Mouse (Mus musculus): ENCODE data around the gene Ap2b1. TPM values are rescaled to one million over a fixed set of nuclear protein-coding genes. Genes with fewer than 3 reads are reported as not detected.
"Not testable (repeated sequence)": the region's sequence is repeated elsewhere in the genome, so short reads cannot be mapped to it uniquely, and the experiment has no call there.

Ap2b1 gene
- polyA plus RNA-seq, 1 experiment: 115 TPM

DNA sequence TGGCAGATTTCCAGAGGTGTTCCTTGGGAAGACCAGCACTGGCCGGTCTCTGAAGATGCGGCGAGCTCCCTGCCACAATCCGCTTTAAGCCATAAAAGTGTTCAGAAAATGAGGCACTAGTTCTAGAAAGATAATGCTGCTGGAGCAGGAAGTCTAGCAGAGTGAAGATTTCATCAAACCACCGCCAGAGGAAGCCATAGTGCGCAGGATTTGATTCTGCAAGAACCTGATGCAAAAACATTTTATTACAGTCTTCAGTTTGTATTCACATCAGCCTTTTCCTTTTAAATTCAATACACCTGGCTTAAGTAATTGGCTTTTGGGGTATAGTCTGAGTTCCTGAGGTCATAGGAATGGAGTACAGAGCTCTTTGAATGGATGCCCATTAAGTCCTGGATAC lies 1.0 kb upstream of the Ap2b1 start:
- H3K4me3 ChIP-seq (ENCODE audit: insufficient read depth, low read length): peak overlapping the region; percentile 83
- no peak overlapping the region; the same call in 1 of the 2 replicates for H3K27ac ChIP-seq (ENCODE audit: insufficient read depth, low read length)
- TF ChIP-seq CTCF (IDR thresholded peaks at IDR 0.05; ENCODE audit: borderline replicate concordance, insufficient read depth, low read length) (no peak), POLR2A (IDR thresholded peaks at IDR 0.05; ENCODE audit: low read depth, low read length) (no peak)
- H3K4me1 ChIP-seq (ENCODE audit: control insufficient read depth, insufficient read depth, low read length): no peaks in the 10 kb centered on the region

- TF ChIP-seq POLR2A (IDR thresholded peaks at IDR 0.05; ENCODE audit: low read depth, low read length): no peak
- TF ChIP-seq CTCF (IDR thresholded peaks at IDR 0.05; ENCODE audit: borderline replicate concordance, insufficient read depth, low read length): no peak
- no peak overlapping the region for H3K27ac ChIP-seq (ENCODE audit: insufficient read depth, low read length)
- no peaks in the 10 kb centered on the region for H3K4me1 ChIP-seq (ENCODE audit: control insufficient read depth, insufficient read depth, low read length)
- no peak overlapping the region for H3K4me3 ChIP-seq (ENCODE audit: insufficient read depth, low read length)
These were observed 900 bp downstream of the Ap2b1 start for GRCm38 (mm10) chr11:83299724-83300123.

GRCm38 (mm10) chr11:83301431-83301831 lies 2.6 kb downstream of the Ap2b1 start:
- Histone ChIP-seq H3K27ac (ENCODE audit: insufficient read depth, low read length) (no peak overlapping the region), H3K4me3 (ENCODE audit: insufficient read depth, low read length) (no peak overlapping the region), H3K4me1 (ENCODE audit: control insufficient read depth, insufficient read depth, low read length) (no peaks in the 10 kb centered on the region)
- TF ChIP-seq CTCF (IDR thresholded peaks at IDR 0.05; ENCODE audit: borderline replicate concordance, insufficient read depth, low read length) (no peak), POLR2A (IDR thresholded peaks at IDR 0.05; ENCODE audit: low read depth, low read length) (no peak)

GRCm38 (mm10) chr11:83302124-83302523 lies 3.3 kb downstream of the Ap2b1 start:
- H3K4me3 ChIP-seq (ENCODE audit: insufficient read depth, low read length): peak overlapping the region; percentile 93
- peak overlapping the region; percentile 35 for H3K27ac ChIP-seq (ENCODE audit: insufficient read depth, low read length)
- no peaks in the 10 kb centered on the region for H3K4me1 ChIP-seq (ENCODE audit: control insufficient read depth, insufficient read depth, low read length)
- TF ChIP-seq POLR2A (IDR thresholded peaks at IDR 0.05; ENCODE audit: low read depth, low read length) (no peak), CTCF (IDR thresholded peaks at IDR 0.05; ENCODE audit: borderline replicate concordance, insufficient read depth, low read length) (no peak)

- no peaks in the 10 kb centered on the region for H3K4me1 ChIP-seq (ENCODE audit: control insufficient read depth, insufficient read depth, low read length)
- peak within 1 kb of the TSS; percentile 85 for H3K27ac ChIP-seq (ENCODE audit: insufficient read depth, low read length)
These were observed 3.9 kb downstream of the Ap2b1 start, which contains the start of gene Pex12 for GRCm38 (mm10) chr11:83302526-83303251. TSS of gene Pex12 (minus strand) at chr11:83302586.

GRCm38 (mm10) chr11:83303751-83304150 lies 4.9 kb downstream of the Ap2b1 start:
- no peak overlapping the region for H3K27ac ChIP-seq (ENCODE audit: insufficient read depth, low read length)
- TF ChIP-seq POLR2A (IDR thresholded peaks at IDR 0.05; ENCODE audit: low read depth, low read length) (no peak), CTCF (IDR thresholded peaks at IDR 0.05; ENCODE audit: borderline replicate concordance, insufficient read depth, low read length) (no peak)
- H3K4me3 ChIP-seq (ENCODE audit: insufficient read depth, low read length): peak overlapping the region; percentile 59
- no peaks in the 10 kb centered on the region for H3K4me1 ChIP-seq (ENCODE audit: control insufficient read depth, insufficient read depth, low read length)

More at GRCm38 (mm10) chr11:83302526-83303251, 3.9 kb downstream of the Ap2b1 start, which contains the start of gene Pex12:
- H3K4me3 ChIP-seq (ENCODE audit: insufficient read depth, low read length): peak within 1 kb of the TSS; percentile 93
- peak; percentile 71; the same call in 1 of the 2 replicates for TF ChIP-seq POLR2A (IDR thresholded peaks at IDR 0.05; ENCODE audit: low read depth, low read length)
- TF ChIP-seq CTCF (IDR thresholded peaks at IDR 0.05; ENCODE audit: borderline replicate concordance, insufficient read depth, low read length): no peak

DNA sequence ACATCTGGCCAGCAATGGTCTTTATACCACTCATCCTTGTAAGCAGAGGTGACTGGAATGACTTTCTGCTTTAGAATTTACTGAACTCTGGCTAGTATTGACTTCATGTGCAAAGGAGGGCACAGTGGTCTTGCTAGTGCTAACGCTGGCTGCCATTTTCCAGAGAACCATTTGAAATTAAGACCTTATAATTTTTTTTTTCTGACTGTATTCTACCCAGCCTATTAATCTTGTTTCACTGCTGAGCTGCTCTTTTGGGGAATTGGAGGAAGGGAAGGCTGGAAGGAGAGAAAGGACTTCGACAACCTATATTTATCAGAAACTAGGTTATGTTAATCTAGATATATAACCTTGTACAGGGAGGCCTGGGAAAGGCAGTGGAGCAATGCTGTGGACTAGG lies 5.7 kb downstream of the Ap2b1 start:
- no peak overlapping the region for H3K27ac ChIP-seq (ENCODE audit: insufficient read depth, low read length)
- TF ChIP-seq CTCF (IDR thresholded peaks at IDR 0.05; ENCODE audit: borderline replicate concordance, insufficient read depth, low read length) (no peak), POLR2A (IDR thresholded peaks at IDR 0.05; ENCODE audit: low read depth, low read length) (no peak)
- H3K4me1 ChIP-seq (ENCODE audit: control insufficient read depth, insufficient read depth, low read length): no peaks in the 10 kb centered on the region
- peak overlapping the region; percentile 18; the same call in 1 of the 2 replicates for H3K4me3 ChIP-seq (ENCODE audit: insufficient read depth, low read length)

- Histone ChIP-seq H3K27ac (ENCODE audit: insufficient read depth, low read length) (no peak overlapping the region), H3K4me1 (ENCODE audit: control insufficient read depth, insufficient read depth, low read length) (peaks cover 1% of the 10 kb centered on the region), H3K4me3 (ENCODE audit: insufficient read depth, low read length) (no peak overlapping the region)
- TF ChIP-seq CTCF (IDR thresholded peaks at IDR 0.05; ENCODE audit: borderline replicate concordance, insufficient read depth, low read length): no peak
- TF ChIP-seq POLR2A (IDR thresholded peaks at IDR 0.05; ENCODE audit: low read depth, low read length): no peak
These were observed 8.0 kb downstream of the Ap2b1 start for GRCm38 (mm10) chr11:83306700-83307253.

- H3K4me1 ChIP-seq (ENCODE audit: control insufficient read depth, insufficient read depth, low read length): peaks cover 2% of the 10 kb centered on the region
- TF ChIP-seq CTCF (IDR thresholded peaks at IDR 0.05; ENCODE audit: borderline replicate concordance, insufficient read depth, low read length): no peak
- TF ChIP-seq POLR2A (IDR thresholded peaks at IDR 0.05; ENCODE audit: low read depth, low read length): no peak
These were observed 13.6 kb downstream of the Ap2b1 start for GRCm38 (mm10) chr11:83312471-83312870.

DNA sequence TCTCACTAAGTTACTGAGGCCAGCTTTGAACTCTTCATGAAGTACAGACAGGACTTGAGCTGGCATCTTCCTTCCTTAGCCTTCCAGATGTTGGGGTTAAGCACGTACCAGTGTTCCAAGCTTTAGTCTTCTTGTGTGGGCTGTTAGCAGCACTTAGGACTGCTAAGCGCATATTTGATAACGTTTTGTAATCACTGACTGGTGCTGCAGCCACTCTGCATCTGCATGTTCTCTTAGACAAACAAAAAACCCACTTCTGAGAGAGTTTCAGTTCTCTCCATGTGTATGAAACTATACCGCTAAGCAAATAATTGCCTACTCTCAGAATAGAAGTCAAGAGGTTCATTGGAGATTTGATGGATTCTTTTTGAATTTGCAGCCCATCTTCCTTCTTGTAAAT lies 20.2 kb downstream of the Ap2b1 start:
- Histone ChIP-seq H3K4me3 (ENCODE audit: insufficient read depth, low read length) (no peak overlapping the region), H3K4me1 (ENCODE audit: control insufficient read depth, insufficient read depth, low read length) (no peaks in the 10 kb centered on the region), H3K27ac (ENCODE audit: insufficient read depth, low read length) (no peak overlapping the region)
- TF ChIP-seq CTCF (IDR thresholded peaks at IDR 0.05; ENCODE audit: borderline replicate concordance, insufficient read depth, low read length): no peak
- no peak for TF ChIP-seq POLR2A (IDR thresholded peaks at IDR 0.05; ENCODE audit: low read depth, low read length)

More at GRCm38 (mm10) chr11:83312471-83312870, 13.6 kb downstream of the Ap2b1 start:
- Histone ChIP-seq H3K4me3 (ENCODE audit: insufficient read depth, low read length) (no peak overlapping the region), H3K27ac (ENCODE audit: insufficient read depth, low read length) (0 out of 2 replicates have a peak overlapping the region, but pooled peaks have one; percentile 0)

DNA sequence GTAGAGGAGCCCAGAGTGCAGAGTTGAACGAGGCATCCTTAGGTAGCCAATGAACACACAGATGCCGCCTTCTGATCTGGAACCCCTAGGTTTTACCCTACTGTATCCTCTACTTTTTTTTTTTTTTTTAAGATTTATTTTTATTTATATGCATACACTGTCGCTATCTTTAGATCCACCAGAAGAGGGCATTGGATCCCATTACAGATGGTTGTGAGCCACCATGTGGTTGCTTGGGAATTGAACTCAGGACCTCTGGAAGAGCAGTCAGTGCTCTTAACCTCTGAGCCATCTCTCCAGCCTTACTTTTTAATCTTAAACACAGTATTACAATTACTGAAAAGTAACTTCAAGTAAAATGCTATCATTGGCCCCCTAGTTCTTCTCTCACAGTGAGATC lies 27.9 kb downstream of the Ap2b1 start:
- not testable (repeated sequence) for H3K4me3 ChIP-seq (ENCODE audit: insufficient read depth, low read length); H3K27ac ChIP-seq (ENCODE audit: insufficient read depth, low read length); H3K4me1 ChIP-seq (ENCODE audit: control insufficient read depth, insufficient read depth, low read length)

Data from embryonic fibroblast, embryonic 13.5 days (primary cell).